Mouse (Mus musculus) embryo, embryonic 9.5 days (tissue): ENCODE results near the gene Lgals4.
"Not testable (repeated sequence)": the region's sequence is repeated elsewhere in the genome, so short reads cannot be mapped to it uniquely, and the experiment has no call there.

Experiments used
- DNase-seq: peaks from one replicate; pipeline ENCODE4 v3.0.0-alpha.2; 2017; ENCODE audit errors: extremely low spot score

Lgals4 gene

GRCm38 (mm10) chr7:28865481-28866300 lies 32.0 kb downstream of the Lgals4 start:
- DNase-seq = peak; percentile 75

GRCm38 (mm10) chr7:28866769-28867507 lies 33.3 kb downstream of the Lgals4 start:
- DNase-seq = no peak

GRCm38 (mm10) chr7:28867508-28868340 lies 34.1 kb downstream of the Lgals4 start:
- peak; percentile 76 for DNase-seq

- DNase-seq = no peak
Observed at GRCm38 (mm10) chr7:28870901-28871664, 37.4 kb downstream of the Lgals4 start.

GRCm38 (mm10) chr7:28874565-28874964 lies 40.9 kb downstream of the Lgals4 start:
- no peak for DNase-seq

GRCm38 (mm10) chr7:28876099-28876498 lies 42.4 kb downstream of the Lgals4 start:
- no peak for DNase-seq

GRCm38 (mm10) chr7:28877155-28877554 lies 43.5 kb downstream of the Lgals4 start:
- no peak for DNase-seq

GRCm38 (mm10) chr7:28877856-28878255 lies 44.2 kb downstream of the Lgals4 start:
- DNase-seq = no peak

GRCm38 (mm10) chr7:28879606-28880005 lies 46.0 kb downstream of the Lgals4 start:
- DNase-seq = no peak

- no peak for DNase-seq
Observed at GRCm38 (mm10) chr7:28880554-28880953, 46.9 kb downstream of the Lgals4 start.

- DNase-seq = no peak
Observed at GRCm38 (mm10) chr7:28881199-28881598, 47.5 kb downstream of the Lgals4 start, which contains the start of gene Capn12. TSS of gene Capn12 (plus strand) at chr7:28881422.

GRCm38 (mm10) chr7:28883039-28883438 lies 49.4 kb downstream of the Lgals4 start:
- no peak for DNase-seq

- not testable (repeated sequence) for DNase-seq
Observed at GRCm38 (mm10) chr7:28883704-28884103, 50.0 kb downstream of the Lgals4 start.

- no peak for DNase-seq
Observed at GRCm38 (mm10) chr7:28886486-28886885, 52.8 kb downstream of the Lgals4 start.

- DNase-seq = no peak
Observed at GRCm38 (mm10) chr7:28888701-28889161, 55.1 kb downstream of the Lgals4 start.
